Mouse (Mus musculus) left cerebral cortex, adult 2 months (tissue): Measurements from ENCODE around the gene Plekha4. TPM values are rescaled to one million over a fixed set of nuclear protein-coding genes. Genes with fewer than 3 reads are reported as not detected.

ENCODE experiments used
- DNase-seq, 2 experiments: peaks; one replicate each; pipeline ENCODE4 v3.0.0; 2021 to 2022; ENCODE audit warnings: low spot score in 2 of 2, mixed read lengths in 1 of 2; ENCODE audit errors: extremely low spot score in 1 of 2
- H3K27ac ChIP-seq: fragments of 200-600 bp; 2 replicates; pipeline ENCODE4 v1.8.1; 2022
- H3K4me3 ChIP-seq: fragments of 200-600 bp; 2 replicates; pipeline ENCODE4 v1.8.1; 2022
- CTCF ChIP-seq: fragments of 200-600 bp; IDR thresholded peaks from 2 replicates; pipeline ENCODE4 v1.8.1; 2022; ENCODE audit warnings: antibody characterized with exemption, mild to moderate bottlenecking, moderate library complexity
- intact Hi-C: fragments of 180-260 bp; cut with DNase I; formaldehyde crosslinking; loops from one replicate; pipeline ENCODE4 v1.15.1; 2025
- total RNA-seq, 2 experiments: library from RNA; stranded (reverse); gene quantifications; 2 replicates each; pipeline ENCODE4 v1.2.3; 2021

The Plekha4 gene
- total RNA-seq, 2 experiments from 2014 or later: 4.2 to 5.1 TPM

DNA sequence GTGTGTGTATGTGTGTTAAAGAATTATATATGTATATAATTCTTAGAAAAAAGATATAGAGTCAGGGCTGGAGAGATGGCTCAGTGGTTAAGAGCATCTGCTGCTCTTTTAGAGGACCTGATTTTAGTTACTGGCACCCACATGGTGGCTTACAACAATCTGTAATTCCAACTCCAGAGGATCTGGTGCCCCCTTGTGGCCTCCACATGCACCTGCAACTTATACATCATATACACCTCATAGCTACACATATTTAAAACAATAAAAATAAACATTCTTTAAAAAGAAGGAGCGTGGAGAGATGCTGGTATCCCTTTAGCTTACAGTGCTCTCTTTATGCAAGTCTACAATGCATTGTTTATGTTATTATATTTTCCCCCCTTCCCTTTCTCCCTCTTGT lies 18.4 kb downstream of the Plekha4 start:
- intact Hi-C loops: no loop called here
- no peak for DNase-seq
- Histone ChIP-seq H3K27ac (no peak overlapping the region), H3K4me3 (no peak overlapping the region)
- peak; percentile 22 for TF ChIP-seq CTCF

DNA sequence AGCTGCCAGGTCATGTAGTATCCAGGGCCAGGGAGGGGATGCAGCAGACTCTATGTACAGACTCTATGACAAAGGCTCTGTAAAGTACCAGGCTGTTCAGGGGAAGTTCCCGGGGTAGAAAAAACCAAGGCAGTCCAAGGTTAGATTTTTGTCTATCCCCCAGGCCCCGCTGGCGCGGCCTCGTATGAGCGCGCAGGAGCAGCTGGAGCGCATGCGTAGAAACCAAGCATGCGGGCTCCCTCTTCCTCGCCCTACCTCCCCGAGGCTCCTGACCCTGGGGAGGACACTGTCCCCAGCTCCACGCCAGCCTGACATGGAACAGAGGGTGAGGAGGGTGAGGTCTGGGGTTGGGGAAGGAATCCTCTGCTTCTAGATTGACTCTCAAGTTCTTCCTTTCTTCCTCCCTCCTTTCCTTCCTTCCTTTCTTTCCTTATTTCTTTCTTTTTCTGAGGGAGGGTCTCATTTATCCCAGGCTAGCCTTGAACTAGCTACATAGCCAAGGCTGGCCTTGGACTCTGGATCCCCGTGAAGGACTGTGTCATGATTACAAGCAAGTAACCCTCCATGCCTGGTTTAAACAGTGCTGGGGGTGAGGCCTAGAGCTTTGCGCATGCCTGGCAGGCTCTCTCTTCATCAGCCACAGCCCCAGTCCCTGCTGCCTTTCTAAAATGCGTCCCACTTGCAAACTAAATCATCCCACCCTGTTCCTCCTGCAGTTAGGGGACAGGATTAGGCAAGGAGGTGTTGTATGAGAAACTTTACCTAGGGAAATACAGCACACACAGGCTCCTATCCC lies 23.7 kb downstream of the Plekha4 start:
- intact Hi-C loops: no loop called here
- Histone ChIP-seq H3K27ac (no peak overlapping the region), H3K4me3 (no peak overlapping the region)
- DNase-seq: no peak
- no peak for TF ChIP-seq CTCF

DNA sequence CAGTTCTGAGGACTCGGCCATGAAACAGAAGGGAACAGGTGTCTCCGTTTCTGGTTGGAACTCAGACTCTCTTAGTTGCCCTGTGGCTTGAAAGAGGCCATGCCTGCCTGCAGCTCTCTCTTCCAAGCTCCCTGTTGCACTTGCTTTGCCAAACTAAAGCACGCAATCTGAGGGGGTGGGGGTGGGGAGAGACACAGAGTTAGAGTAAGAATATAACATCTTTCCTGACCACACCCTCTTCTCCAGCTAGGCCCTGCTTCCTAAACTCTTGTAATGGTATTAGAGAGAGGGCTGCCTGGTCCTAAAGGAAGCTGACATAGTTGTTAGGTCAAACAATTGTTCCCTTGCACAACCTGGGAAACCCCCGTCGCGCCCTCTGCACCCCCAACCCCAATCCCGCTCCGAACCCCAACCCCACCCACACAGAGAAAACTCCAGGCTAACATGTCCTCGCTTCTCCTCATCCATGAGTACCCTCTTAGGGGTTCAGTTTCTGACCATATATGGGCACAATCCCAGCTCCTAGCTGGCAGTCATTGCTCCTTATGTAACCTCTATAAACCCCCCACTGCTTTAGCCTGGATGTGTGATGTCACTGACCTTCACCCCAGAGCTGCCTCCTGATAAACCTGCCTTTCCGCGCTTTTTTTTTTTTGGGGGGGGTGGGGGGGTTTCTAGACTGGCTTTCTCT lies 24.8 kb downstream of the Plekha4 start:
- TF ChIP-seq CTCF: no peak
- Histone ChIP-seq H3K4me3 (no peak overlapping the region), H3K27ac (no peak overlapping the region)
- intact Hi-C loops: no loop called here
- DNase-seq: no peak

DNA sequence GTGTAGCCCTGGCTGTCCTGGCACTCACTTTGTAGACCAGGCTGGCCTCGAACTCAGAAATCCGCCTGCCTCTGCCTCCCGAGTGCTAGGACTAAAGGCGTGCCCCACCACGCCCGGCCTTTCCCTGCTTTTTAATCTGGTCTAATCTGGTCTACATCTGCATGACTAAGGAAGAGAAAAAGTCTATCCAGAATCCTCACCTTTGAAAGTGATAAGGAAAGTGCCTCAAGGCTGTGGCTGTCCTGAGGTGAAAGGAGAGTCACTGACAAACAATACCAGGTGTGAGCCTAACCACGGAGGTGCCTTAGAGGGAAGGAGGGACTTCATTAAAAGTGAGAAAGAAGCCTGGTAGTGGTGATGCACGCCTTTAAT lies 25.4 kb downstream of the Plekha4 start:
- Histone ChIP-seq H3K4me3 (no peak overlapping the region), H3K27ac (no peak overlapping the region)
- no peak for DNase-seq
- intact Hi-C loops: no loop called here
- no peak for TF ChIP-seq CTCF

DNA sequence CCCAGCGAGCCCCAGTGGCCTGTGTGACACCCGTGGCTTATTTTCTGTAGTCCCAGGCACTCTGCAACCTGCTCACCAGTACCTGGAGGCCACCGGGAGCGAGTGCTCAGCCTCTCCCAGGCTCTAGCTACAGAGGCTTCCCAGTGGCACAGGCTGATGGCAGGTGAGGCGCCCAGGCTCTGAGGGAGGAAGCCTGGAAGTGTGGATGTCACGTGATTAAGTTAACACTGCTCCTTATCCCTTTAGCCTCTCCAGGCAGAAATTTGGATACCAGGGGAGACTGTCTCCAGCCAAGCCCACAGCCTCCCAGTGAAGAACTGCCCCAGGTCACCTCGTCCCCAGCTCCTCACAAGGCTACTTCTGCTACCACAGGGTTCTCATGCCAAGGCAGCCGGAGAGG lies 27.4 kb downstream of the Plekha4 start:
- no peak for TF ChIP-seq CTCF
- intact Hi-C loops: no loop called here
- H3K27ac ChIP-seq: no peak overlapping the region
- no peak overlapping the region for H3K4me3 ChIP-seq
- DNase-seq: no peak

DNA sequence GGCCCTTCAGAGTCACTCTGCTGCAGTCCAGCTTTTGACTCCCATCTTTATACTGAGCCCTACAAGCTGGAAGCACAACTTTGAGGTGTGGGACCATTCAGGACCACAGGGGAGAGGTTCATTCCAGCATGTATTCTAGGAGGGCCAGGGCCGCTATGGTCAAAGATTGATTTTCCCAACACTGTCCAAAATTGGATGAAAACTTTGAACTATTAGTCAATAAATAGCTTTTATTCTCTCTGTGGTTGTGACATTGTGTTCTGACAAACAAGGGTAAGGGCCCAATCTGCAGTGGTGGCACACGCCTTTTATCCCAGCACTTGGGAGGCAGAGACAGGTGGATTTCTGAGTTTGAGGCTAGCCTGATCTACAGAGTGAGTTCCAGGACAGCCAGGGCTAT lies 27.9 kb downstream of the Plekha4 start:
- intact Hi-C loops: no loop called here
- no peak for DNase-seq
- H3K27ac ChIP-seq: no peak overlapping the region
- H3K4me3 ChIP-seq: no peak overlapping the region
- no peak for TF ChIP-seq CTCF

DNA sequence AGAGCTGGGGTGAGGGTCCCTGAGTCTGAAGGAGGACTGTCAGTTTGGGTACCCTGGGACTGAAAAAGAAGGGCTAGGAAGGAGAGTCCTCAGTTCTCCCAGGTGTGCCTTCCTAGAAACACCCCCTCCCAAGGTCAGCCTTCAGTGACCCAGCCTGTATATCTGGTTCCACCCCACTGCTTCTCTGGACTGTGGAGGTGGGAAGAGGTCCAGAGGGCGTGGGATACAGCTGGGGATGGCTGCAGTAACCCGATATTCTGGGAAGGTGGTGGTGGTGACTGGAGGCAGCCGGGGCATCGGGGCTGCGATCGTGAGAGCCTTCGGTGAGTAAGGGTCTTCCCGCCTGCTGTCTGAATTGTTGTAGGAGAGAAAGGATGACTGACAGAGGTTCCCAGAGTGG lies 28.6 kb downstream of the Plekha4 start, which contains the start of gene Hsd17b14:
Gene Hsd17b14, plus strand, starts transcription at position 150 of the 400 bp plus-strand sequence.
- H3K27ac ChIP-seq: no peak within 1 kb of the TSS
- no peak for TF ChIP-seq CTCF
- no peak within 1 kb of the TSS for H3K4me3 ChIP-seq
- no peak for DNase-seq
- intact Hi-C loops: no loop called here

DNA sequence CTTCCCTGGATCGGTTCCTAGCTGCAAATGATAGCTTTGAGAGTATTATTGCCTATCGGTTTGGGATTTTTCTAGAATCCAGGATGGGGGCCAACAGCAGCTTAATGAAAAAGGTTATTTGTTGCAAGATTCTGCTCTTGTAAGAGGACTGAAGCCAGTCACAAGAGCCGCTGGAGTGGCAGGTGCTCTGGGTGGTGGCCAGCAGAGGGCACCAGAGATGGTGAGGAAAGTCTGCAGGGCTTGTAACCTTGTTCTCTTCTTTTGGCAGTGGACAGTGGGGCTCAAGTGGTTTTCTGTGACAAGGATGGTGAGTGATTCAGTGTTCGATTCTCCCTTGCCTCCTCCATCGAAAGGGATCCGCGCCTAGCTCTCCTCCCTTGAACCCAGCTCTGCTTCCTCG lies 29.7 kb downstream of the Plekha4 start:
- intact Hi-C loops: no loop called here
- H3K4me3 ChIP-seq: no peak overlapping the region
- TF ChIP-seq CTCF: peak; percentile 92
- H3K27ac ChIP-seq: no peak overlapping the region
- peak; percentile 69 to 79 for DNase-seq

DNA sequence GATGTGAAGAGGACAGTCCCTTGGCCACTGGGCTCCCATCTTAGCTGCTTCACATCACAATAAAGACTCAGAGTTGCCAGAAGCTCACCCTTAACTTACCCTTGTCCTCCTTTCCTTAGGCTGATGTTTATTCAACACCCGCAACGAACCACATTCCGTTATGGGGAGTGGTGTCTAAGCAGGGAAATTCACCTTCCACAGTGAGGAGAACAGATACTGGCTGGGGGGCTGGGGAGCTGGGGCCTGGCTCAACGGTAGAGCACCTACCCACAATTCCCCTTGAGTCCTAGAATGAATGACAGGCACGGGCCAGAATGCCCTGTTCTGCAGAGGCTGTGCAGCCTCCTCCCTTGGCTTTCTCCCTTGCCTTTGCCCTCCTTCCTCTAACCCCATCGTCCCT lies 32.8 kb downstream of the Plekha4 start:
- no peak for DNase-seq
- intact Hi-C loops: no loop called here
- no peak overlapping the region for H3K4me3 ChIP-seq
- TF ChIP-seq CTCF: no peak
- H3K27ac ChIP-seq: no peak overlapping the region

DNA sequence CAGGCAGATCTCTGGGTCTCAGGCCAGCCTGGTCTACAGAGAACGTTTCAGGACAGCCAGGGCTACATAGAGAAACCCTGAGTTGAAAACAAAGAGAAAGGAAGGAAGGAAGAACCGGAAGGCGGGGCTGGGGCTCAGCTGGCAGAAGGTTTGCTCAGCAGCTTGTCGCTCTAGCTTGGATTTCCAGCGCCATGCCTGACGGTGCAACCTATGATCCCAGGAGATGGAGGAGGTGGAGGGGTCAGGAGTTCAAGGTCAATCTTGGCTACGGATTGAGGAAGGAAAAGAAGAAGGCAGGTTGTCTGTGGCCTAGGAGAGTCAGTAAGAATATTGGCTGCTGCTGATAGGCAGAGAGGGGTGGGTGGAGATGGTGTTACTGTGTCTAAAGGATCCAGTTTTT lies 34.1 kb downstream of the Plekha4 start:
- no peak for TF ChIP-seq CTCF
- Histone ChIP-seq H3K4me3 (no peak overlapping the region), H3K27ac (no peak overlapping the region)
- no peak for DNase-seq
- intact Hi-C loops: loop anchor here (2.0 kb wide), 2 partner anchors 33 to 83 kb away; no protein-coding TSS in a partner anchor

DNA sequence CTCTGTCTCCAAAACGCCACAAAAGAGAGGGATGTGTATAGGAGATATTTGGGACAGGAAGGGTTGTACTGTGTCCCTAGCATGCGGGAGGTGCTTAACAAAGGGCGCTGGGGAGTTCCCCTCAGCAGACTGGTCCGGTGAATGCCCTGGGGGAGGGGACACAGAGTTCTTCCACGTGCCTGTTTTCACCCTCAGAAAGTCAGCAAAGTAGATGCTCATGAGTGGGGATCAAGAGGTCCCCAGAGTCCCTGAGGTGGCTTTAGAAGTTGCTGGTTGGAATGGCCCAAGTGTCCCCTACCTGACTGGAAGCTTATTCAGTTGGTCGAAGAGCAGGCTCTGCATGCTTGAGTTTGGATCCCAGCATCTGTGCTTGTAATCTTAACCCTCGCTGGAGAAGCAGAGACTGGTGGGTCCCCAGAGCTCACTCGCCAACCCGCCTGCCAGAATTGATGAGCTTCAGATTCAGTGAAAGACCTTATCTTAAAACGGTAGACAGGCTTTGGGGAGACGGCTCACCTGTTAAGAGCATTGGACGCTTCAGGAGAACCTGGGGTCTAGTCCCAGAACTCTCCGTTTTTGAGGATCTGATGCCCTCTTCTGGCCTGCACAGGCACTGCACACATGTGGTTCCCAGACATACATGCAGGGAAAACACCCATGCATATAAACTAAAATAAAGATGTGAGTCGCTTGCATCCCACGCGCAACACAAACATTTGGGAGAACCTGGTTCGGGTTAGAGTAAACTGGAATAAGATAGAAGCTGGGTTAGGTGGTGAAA lies 34.9 kb downstream of the Plekha4 start:
- peak; percentile 93 for TF ChIP-seq CTCF
- Histone ChIP-seq H3K27ac (no peak overlapping the region), H3K4me3 (no peak overlapping the region)
- intact Hi-C loops: loop anchor here (2.0 kb wide), 2 partner anchors 32 to 84 kb away; no protein-coding TSS in a partner anchor
- DNase-seq: peak; percentile 77 to 88
